Mouse (Mus musculus): ENCODE results near the gene Inpp5a.

DNA sequence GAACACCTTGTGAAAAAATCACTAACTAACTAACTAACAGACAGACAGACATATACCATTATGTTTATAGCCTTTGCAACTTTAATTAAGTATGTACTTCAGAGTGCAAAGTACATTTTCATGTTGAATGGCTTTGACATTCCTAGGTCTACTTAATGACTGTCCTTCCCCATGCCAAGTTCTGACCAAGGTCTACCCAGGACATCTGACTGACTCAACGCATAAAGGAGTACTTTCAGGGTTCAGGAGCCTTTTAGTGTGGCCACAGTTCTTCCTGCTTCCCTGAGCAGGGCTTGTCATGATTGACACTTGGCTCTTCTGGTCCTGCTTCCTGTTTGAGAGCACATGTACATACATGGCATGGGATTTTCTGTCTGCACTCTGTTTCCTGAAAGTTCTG is 64.3 kb downstream of the Inpp5a start:
- TF ChIP-seq USF1 (IDR thresholded peaks at IDR 0.05; ENCODE audit: low read depth) (no peak), POLR2AphosphoS2 (IDR thresholded peaks at IDR 0.05; ENCODE audit: insufficient read length, low read depth) (no peak), MYOG (IDR thresholded peaks at IDR 0.05; ENCODE audit: control insufficient read depth in 1 of 3, insufficient read depth in 1 of 3, insufficient read length in 2 of 3, low read depth in 2 of 3) (no peak), POLR2A (IDR thresholded peaks at IDR 0.05; ENCODE audit: insufficient read length, low read depth) (no peak), MYOD1 (IDR thresholded peaks at IDR 0.05; ENCODE audit: control insufficient read depth in 1 of 3, insufficient read length in 2 of 3, low read depth in 2 of 3) (no peak), E2F4 (IDR thresholded peaks at IDR 0.05; ENCODE audit: insufficient read depth) (no peak), MAX (IDR thresholded peaks at IDR 0.05; ENCODE audit: low read depth) (no peak), CEBPB (IDR thresholded peaks at IDR 0.05; ENCODE audit: insufficient read depth, poor library complexity, severe bottlenecking) (no peak), TCF12 (IDR thresholded peaks at IDR 0.05; ENCODE audit: insufficient read depth, poor library complexity, severe bottlenecking) (no peak), TCF3 (IDR thresholded peaks at IDR 0.05; ENCODE audit: insufficient read length, low read depth) (no peak), REST (IDR thresholded peaks at IDR 0.05; ENCODE audit: insufficient read depth, insufficient read length) (no peak)

Data from myocyte (in vitro differentiated cells).